Mouse (Mus musculus): ENCODE data around the gene Tjp1.

DNA sequence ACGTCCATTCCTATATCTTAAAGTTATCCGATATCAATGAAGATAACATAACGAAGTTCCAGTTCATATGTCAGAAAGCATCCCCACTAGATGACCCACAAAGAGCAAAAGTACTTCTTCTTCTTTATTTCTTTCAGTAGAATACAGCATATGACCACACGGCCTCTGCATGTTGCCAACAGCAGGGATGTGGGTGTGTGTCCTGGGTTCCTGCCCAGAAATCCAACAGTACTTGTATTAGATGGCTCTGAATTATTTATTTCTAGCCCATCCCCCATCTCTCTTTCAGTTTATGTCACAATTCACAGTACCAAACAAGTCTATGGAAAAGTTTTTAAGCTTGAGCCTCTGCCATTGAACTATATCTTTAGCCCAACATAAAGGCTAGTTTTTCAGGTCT, 43.1 kb upstream of the Tjp1 start:
- TF ChIP-seq CTCF (IDR thresholded peaks at IDR 0.05; ENCODE audit: low read depth), result no peak
- TF ChIP-seq EP300 (IDR thresholded peaks at IDR 0.05; ENCODE audit: low read depth), result no peak
